Mouse (Mus musculus): Measurements from ENCODE around the gene Fads3.

DNA sequence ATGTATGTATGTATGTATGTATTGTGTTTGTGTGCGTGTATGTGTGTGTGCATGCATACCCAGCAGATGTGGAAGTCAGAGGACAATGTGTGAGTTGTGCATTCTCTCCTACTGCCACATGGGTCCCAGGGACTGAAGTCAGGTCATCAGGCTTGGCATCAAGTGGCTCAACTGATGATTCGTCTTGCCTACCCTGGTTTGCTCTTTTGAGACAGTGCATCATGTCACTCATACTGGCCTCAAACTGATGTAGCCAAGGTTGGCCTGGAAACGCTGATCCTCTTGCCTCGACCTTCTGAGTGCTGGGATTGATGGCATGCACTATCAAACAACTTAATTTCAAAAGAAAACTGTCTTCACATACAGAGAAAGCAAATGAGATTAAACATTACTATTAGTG is 52.5 kb downstream of the Fads3 start:
- TF ChIP-seq CTCF (IDR thresholded peaks at IDR 0.05 in 2 of 3, conservative IDR thresholded peaks at IDR 0.05 in 1 of 3; ENCODE audit: control insufficient read depth in 1 of 3, insufficient read depth in 1 of 3, low read depth in 2 of 3, low read length in 3 of 3, poor library complexity in 1 of 3, severe bottlenecking in 1 of 3) (no peak), NELFE (IDR thresholded peaks at IDR 0.05; ENCODE audit: low read depth, low read length) (no peak), MAFK (IDR thresholded peaks at IDR 0.05; ENCODE audit: borderline replicate concordance, low read depth, low read length) (no peak)

All from MEL (cell line).